Mouse (Mus musculus) cortical plate, adult 2 months (tissue): Measurements from ENCODE around the gene Acvr2a.

ENCODE experiments used
- CTCF ChIP-seq: fragments of 200-500 bp; IDR thresholded peaks from 2 replicates; pipeline ENCODE4 v1.5.1; 2011; ENCODE audit warnings: mild to moderate bottlenecking, control low read depth, low read length; ENCODE audit not compliant: insufficient read depth; ENCODE audit errors: extremely low read depth
- POLR2A ChIP-seq: fragments of 200-500 bp; IDR thresholded peaks from 2 replicates; pipeline ENCODE4 v1.6.1; 2011; ENCODE audit warnings: mild to moderate bottlenecking, low read length, control low read depth; ENCODE audit not compliant: insufficient read depth; ENCODE audit errors: extremely low read depth

- TF ChIP-seq POLR2A (no peak), CTCF (0 out of 2 replicates have a peak, but pooled peaks have one; percentile 5)
Measured at GRCm38 (mm10) chr2:48914185-48914584, 100.3 kb downstream of the Acvr2a start.
